Mouse (Mus musculus): ENCODE measurements around the gene Rad51c.

DNA sequence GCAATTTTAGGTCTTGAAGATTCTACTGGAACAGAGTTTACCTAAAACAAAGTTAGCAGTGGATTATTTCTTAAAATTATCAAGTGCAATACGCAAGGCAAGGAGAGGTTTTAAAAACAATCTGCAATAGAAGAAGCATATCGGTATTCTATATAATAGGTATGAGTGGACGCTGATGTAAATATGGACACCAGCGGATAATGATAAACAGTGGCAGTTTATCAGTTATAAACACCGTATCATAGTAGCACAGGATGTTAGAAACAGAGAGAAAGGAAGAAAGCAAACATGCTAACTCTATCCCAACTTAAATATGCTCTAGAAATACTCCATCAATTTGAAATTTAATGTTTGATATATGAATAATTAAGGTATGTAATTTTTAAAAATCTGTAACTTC is 39.6 kb downstream of the Rad51c start:
- TF ChIP-seq GATA1 (IDR thresholded peaks at IDR 0.05; ENCODE audit: borderline replicate concordance, low read length), result no peak
- no peak for TF ChIP-seq FLI1 (IDR thresholded peaks at IDR 0.05; ENCODE audit: low read length)

All from megakaryocyte, embryonic 14.5 days (primary cell).